Mouse (Mus musculus): ENCODE data around the gene Wap. TPM values are rescaled to one million over a fixed set of nuclear protein-coding genes. Genes with fewer than 3 reads are reported as not detected.

Gene Wap
- not detected in 2 replicates for polyA plus RNA-seq (2012; ENCODE audit: low replicate concordance)

GRCm38 (mm10) chr11:6638537-6638936 lies at the start of gene Wap:
Gene Wap, minus strand, starts transcription at chr11:6638637.

GRCm38 (mm10) chr11:6658271-6658670 lies 19.8 kb upstream of the Wap start, which contains the start of gene Ramp3:
Gene Ramp3, plus strand, starts transcription at chr11:6658521.

DNA sequence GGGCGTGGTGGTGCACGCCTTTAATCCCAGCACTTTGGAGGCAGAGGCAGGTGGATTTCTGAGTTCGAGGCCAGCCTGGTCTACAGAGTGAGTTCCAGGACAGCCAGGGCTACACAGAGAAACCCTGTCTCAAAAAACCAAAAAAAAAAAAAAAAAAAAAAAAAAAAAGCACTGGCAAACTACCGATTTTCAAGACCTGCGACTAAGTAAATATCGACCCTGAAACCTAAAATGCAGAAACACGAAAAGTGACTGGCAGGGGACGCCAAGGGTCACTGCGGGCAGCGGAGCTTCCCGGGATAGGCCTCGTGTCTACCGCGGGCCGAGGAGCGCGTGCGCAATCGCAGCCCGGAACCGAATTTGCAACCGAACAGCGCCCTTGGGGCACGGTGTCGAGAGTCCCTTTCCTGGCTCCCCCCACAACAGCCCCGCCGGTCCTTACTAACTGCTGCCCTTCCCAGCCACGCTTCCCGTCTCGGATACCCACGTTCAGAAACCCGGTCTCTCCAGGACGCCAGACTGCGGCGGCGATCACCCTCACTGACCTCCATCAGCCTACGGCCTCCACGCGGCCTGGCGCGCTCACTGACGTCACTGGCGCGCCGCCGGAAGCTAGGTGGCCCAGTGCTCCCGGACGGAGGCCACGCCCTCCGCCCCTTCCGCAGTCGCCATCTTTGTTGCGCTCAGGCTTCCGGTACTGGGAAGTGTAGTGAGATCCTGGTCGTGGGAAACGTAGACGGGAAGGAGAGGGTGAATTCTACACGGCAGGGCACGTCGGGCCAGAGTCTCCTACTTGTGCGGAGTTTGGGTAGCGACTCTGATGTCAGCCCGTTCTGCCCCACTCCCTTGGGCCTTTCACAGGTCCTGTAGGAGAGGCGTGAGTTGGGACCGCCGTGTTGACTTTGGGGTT lies 12.7 kb downstream of the Wap start, which contains the start of gene Tbrg4:
Gene Tbrg4 (minus strand): TSS at position 590 of the 910 bp plus-strand sequence.

GRCm38 (mm10) chr11:6605491-6606399 lies 32.7 kb downstream of the Wap start, which contains the start of gene Nacad:
Gene Nacad, minus strand, starts transcription at chr11:6606053.

Other genes with a start within 250 kb of the Wap start
- 477 and 884 TPM in 2 replicates for gene Zmiz2, start 249.6 kb downstream of the Wap start, polyA plus RNA-seq (2012; ENCODE audit: low replicate concordance)
- gene Ppia, start 223.2 kb downstream of the Wap start, polyA plus RNA-seq (2012; ENCODE audit: low replicate concordance): 75.6 and 176 TPM in 2 replicates
- gene H2afv, start 194.2 kb downstream of the Wap start, polyA plus RNA-seq (2012; ENCODE audit: low replicate concordance): 28.5 and 39.0 TPM in 2 replicates
- 16.1 and 24.7 TPM in 2 replicates for gene Purb, start 162.7 kb downstream of the Wap start, polyA plus RNA-seq (2012; ENCODE audit: low replicate concordance)
- gene Myo1g, start 117.7 kb downstream of the Wap start, polyA plus RNA-seq (2012; ENCODE audit: low replicate concordance): 162 and 215 TPM in 2 replicates
- gene Ccm2, start 91.8 kb downstream of the Wap start, polyA plus RNA-seq (2012; ENCODE audit: low replicate concordance): 102 and 122 TPM in 2 replicates
- 0.23 and 3.5 TPM in 2 replicates for gene Nacad, start 32.6 kb downstream of the Wap start, polyA plus RNA-seq (2012; ENCODE audit: low replicate concordance)
- gene Tbrg4, start 12.6 kb downstream of the Wap start, polyA plus RNA-seq (2012; ENCODE audit: low replicate concordance): 98.6 and 102 TPM in 2 replicates
- 0.84 and 0.95 TPM in 2 replicates for gene Ramp3, start 19.9 kb upstream of the Wap start, polyA plus RNA-seq (2012; ENCODE audit: low replicate concordance)
- gene Gm11983, start 199.0 kb upstream of the Wap start, polyA plus RNA-seq (2012; ENCODE audit: low replicate concordance): not detected in 2 replicates

Measured in hematopoietic multipotent progenitor cell, adult 10-12 weeks (in vitro differentiated cells).